Mouse (Mus musculus) MEL (cell line): ENCODE results near the gene Palld. TPM values are rescaled to one million over a fixed set of nuclear protein-coding genes. Genes with fewer than 3 reads are reported as not detected.

Experiments used
- DNase-seq: peaks from one replicate; pipeline ENCODE4 v3.0.0; 2011; ENCODE audit warnings: low read depth, low spot score
- H3K27ac ChIP-seq: 2 replicates; pipeline ENCODE4 v1.5.1; 2012; ENCODE audit warnings: low read depth, mild to moderate bottlenecking, control low read depth, low read length, moderate library complexity; ENCODE audit not compliant: control insufficient read depth
- H3K27me3 ChIP-seq, 2 experiments: fragments of 150-350 bp in 1 of 2; sonication (generic) in 1 of 2; 2 replicates each; pipeline ENCODE4 v1.6.1; 2012; ENCODE audit warnings: low read length in 2 of 2, mild to moderate bottlenecking in 2 of 2, improper control_type of control experiment in 1 of 2, moderate library complexity in 1 of 2; ENCODE audit not compliant: insufficient read depth in 2 of 2, control insufficient read depth in 1 of 2
- H3K36me3 ChIP-seq, 2 experiments: 2 replicates each; pipeline ENCODE4 v1.6.1; 2012 to 2014; ENCODE audit warnings: low read length in 2 of 2, improper control_type of control experiment in 1 of 2, inconsistent platforms in 1 of 2, mild to moderate bottlenecking in 1 of 2; ENCODE audit not compliant: insufficient read depth in 2 of 2, control insufficient read depth in 1 of 2
- H3K4me1 ChIP-seq, 2 experiments: fragments of 150-350 bp in 1 of 2; sonication (generic) in 1 of 2; 2 replicates each; pipeline ENCODE4 v1.6.1; 2012; ENCODE audit warnings: low read length in 2 of 2, improper control_type of control experiment in 1 of 2, mild to moderate bottlenecking in 1 of 2; ENCODE audit not compliant: insufficient read depth in 2 of 2, control insufficient read depth in 1 of 2
- H3K4me3 ChIP-seq, 2 experiments: fragments of 150-350 bp in 1 of 2; sonication (generic) in 1 of 2; 2 replicates each; pipeline ENCODE4 v1.5.1; 2012; ENCODE audit warnings: low read depth in 2 of 2, low read length in 2 of 2, mild to moderate bottlenecking in 2 of 2, moderate library complexity in 2 of 2, control low read depth in 1 of 2, improper control_type of control experiment in 1 of 2; ENCODE audit not compliant: control insufficient read depth in 1 of 2, insufficient read depth in 1 of 2
- H3K79me2 ChIP-seq: 2 replicates; pipeline ENCODE4 v1.6.1; 2012; ENCODE audit warnings: mild to moderate bottlenecking, low read length, moderate library complexity; ENCODE audit not compliant: control insufficient read depth, poor library complexity, insufficient read depth
- H3K9ac ChIP-seq: 2 replicates; pipeline ENCODE4 v1.6.1; 2012; ENCODE audit warnings: low read depth, mild to moderate bottlenecking, control low read depth, low read length, moderate library complexity; ENCODE audit not compliant: control insufficient read depth, poor library complexity, severe bottlenecking
- H3K9me3 ChIP-seq: fragments of 150-350 bp; sonication (generic); replicated peaks from 2 replicates; pipeline ENCODE4 v1.6.1; 2012; ENCODE audit warnings: mild to moderate bottlenecking, low read length, improper control_type of control experiment, moderate library complexity; ENCODE audit not compliant: insufficient read depth
- BHLHE40 ChIP-seq: IDR thresholded peaks from 2 replicates; pipeline ENCODE4 v1.6.1; 2012; ENCODE audit warnings: low read depth, mild to moderate bottlenecking, inconsistent platforms, low read length, improper control_type of control experiment, borderline replicate concordance
- CHD2 ChIP-seq: IDR thresholded peaks from 2 replicates; pipeline ENCODE4 v1.6.1; 2011; ENCODE audit warnings: low read length, improper control_type of control experiment
- CTCF ChIP-seq, 3 experiments: IDR thresholded peaks in 2 of 3; conservative IDR thresholded peaks in 1 of 3; 2 replicates each; pipeline ENCODE4 v1.5.1; 2011 to 2012; ENCODE audit warnings: low read length in 3 of 3, low read depth in 2 of 3, mild to moderate bottlenecking in 2 of 3, improper control_type of control experiment in 1 of 3, inconsistent platforms in 1 of 3, mixed read lengths in 1 of 3, moderate library complexity in 1 of 3; ENCODE audit not compliant: control insufficient read depth in 1 of 3, insufficient read depth in 1 of 3, poor library complexity in 1 of 3, severe bottlenecking in 1 of 3
- ELF1 ChIP-seq: IDR thresholded peaks from 2 replicates; pipeline ENCODE4 v1.6.1; 2014; ENCODE audit warnings: low read depth, mild to moderate bottlenecking, inconsistent platforms, low read length, improper control_type of control experiment, moderate library complexity
- EP300 ChIP-seq, 2 experiments: IDR thresholded peaks; 2 replicates each; pipeline ENCODE4 v1.6.1; 2011; ENCODE audit warnings: improper control_type of control experiment in 2 of 2, low read length in 2 of 2, low read depth in 1 of 2, mild to moderate bottlenecking in 1 of 2
- ETS1 ChIP-seq: IDR thresholded peaks from 2 replicates; pipeline ENCODE4 v1.6.1; 2012; ENCODE audit warnings: low read depth, mild to moderate bottlenecking, inconsistent platforms, low read length, improper control_type of control experiment, moderate library complexity
- HCFC1 ChIP-seq: IDR thresholded peaks from 2 replicates; pipeline ENCODE4 v1.6.1; 2012; ENCODE audit warnings: low read depth, mild to moderate bottlenecking, inconsistent platforms, low read length, improper control_type of control experiment, moderate library complexity
- JUND ChIP-seq: IDR thresholded peaks from 2 replicates; pipeline ENCODE4 v1.6.1; 2011; ENCODE audit warnings: low read depth, mild to moderate bottlenecking, improper control_type of control experiment, low read length
- KAT2A ChIP-seq: conservative IDR thresholded peaks from 2 replicates; pipeline ENCODE4 v1.6.1; 2012; ENCODE audit warnings: low read depth, low read length, improper control_type of control experiment, inconsistent platforms
- MAFK ChIP-seq: IDR thresholded peaks from 2 replicates; pipeline ENCODE4 v1.6.1; 2011; ENCODE audit warnings: low read depth, mild to moderate bottlenecking, low read length, improper control_type of control experiment, borderline replicate concordance
- MAZ ChIP-seq: IDR thresholded peaks from 2 replicates; pipeline ENCODE4 v1.6.1; 2012; ENCODE audit warnings: low read depth, mild to moderate bottlenecking, inconsistent platforms, low read length, improper control_type of control experiment
- MEF2A ChIP-seq: IDR thresholded peaks from 2 replicates; pipeline ENCODE4 v1.6.1; 2014; ENCODE audit warnings: low read depth, mild to moderate bottlenecking, inconsistent platforms, low read length, improper control_type of control experiment; ENCODE audit not compliant: poor library complexity, insufficient replicate concordance, severe bottlenecking; ENCODE audit errors: extremely low read depth
- MXI1 ChIP-seq: IDR thresholded peaks from 2 replicates; pipeline ENCODE4 v1.6.1; 2011; ENCODE audit warnings: mild to moderate bottlenecking, low read depth, low read length, improper control_type of control experiment
- MYC ChIP-seq: IDR thresholded peaks from 2 replicates; pipeline ENCODE4 v1.6.1; 2011; ENCODE audit warnings: low read depth, mild to moderate bottlenecking, low read length, improper control_type of control experiment, moderate library complexity
- NELFE ChIP-seq: IDR thresholded peaks from 2 replicates; pipeline ENCODE4 v1.6.1; 2011; ENCODE audit warnings: low read depth, low read length, improper control_type of control experiment
- NRF1 ChIP-seq: IDR thresholded peaks from 2 replicates; pipeline ENCODE4 v1.6.1; 2014; ENCODE audit warnings: low read depth, mild to moderate bottlenecking, inconsistent platforms, low read length, improper control_type of control experiment, moderate library complexity; ENCODE audit not compliant: poor library complexity, insufficient read depth, severe bottlenecking
- POLR2A ChIP-seq, 2 experiments: IDR thresholded peaks; 2 replicates each; pipeline ENCODE4 v1.6.1; 2011 to 2012; ENCODE audit warnings: low read length in 2 of 2, mild to moderate bottlenecking in 2 of 2, control low read depth in 1 of 2, improper control_type of control experiment in 1 of 2, low read depth in 1 of 2, moderate library complexity in 1 of 2; ENCODE audit not compliant: control insufficient read depth in 1 of 2, insufficient read depth in 1 of 2, poor library complexity in 1 of 2
- POLR2AphosphoS5 ChIP-seq: IDR thresholded peaks from 2 replicates; pipeline ENCODE4 v1.6.1; 2012; ENCODE audit warnings: low read depth, borderline replicate concordance, mild to moderate bottlenecking, inconsistent platforms, low read length, moderate library complexity, mixed read lengths
- RAD21 ChIP-seq: IDR thresholded peaks from 2 replicates; pipeline ENCODE4 v1.6.1; 2011; ENCODE audit warnings: mild to moderate bottlenecking, low read depth, low read length, improper control_type of control experiment
- RCOR1 ChIP-seq: IDR thresholded peaks from 2 replicates; pipeline ENCODE4 v1.6.1; 2012; ENCODE audit warnings: low read depth, mild to moderate bottlenecking, inconsistent platforms, low read length, improper control_type of control experiment
- SIN3A ChIP-seq: IDR thresholded peaks from 2 replicates; pipeline ENCODE4 v1.6.1; 2012; ENCODE audit warnings: low read length, improper control_type of control experiment, inconsistent platforms
- SMC3 ChIP-seq: IDR thresholded peaks from 2 replicates; pipeline ENCODE4 v1.6.1; 2011; ENCODE audit warnings: low read depth, low read length, improper control_type of control experiment
- TBP ChIP-seq: IDR thresholded peaks from 2 replicates; pipeline ENCODE4 v1.8.0; 2011; ENCODE audit warnings: low read depth, low read length, improper control_type of control experiment
- TCF12 ChIP-seq: IDR thresholded peaks from 2 replicates; pipeline ENCODE4 v1.6.1; 2014; ENCODE audit warnings: low read depth, mild to moderate bottlenecking, inconsistent platforms, low read length, improper control_type of control experiment, moderate library complexity
- UBTF ChIP-seq: IDR thresholded peaks from 2 replicates; pipeline ENCODE4 v1.6.1; 2012; ENCODE audit warnings: low read depth, mild to moderate bottlenecking, inconsistent platforms, low read length, improper control_type of control experiment, moderate library complexity, borderline replicate concordance; ENCODE audit not compliant: insufficient read depth
- ZC3H11A ChIP-seq: IDR thresholded peaks from 2 replicates; pipeline ENCODE4 v1.6.1; 2012; ENCODE audit warnings: low read depth, mild to moderate bottlenecking, inconsistent platforms, low read length, improper control_type of control experiment
- ZKSCAN1 ChIP-seq: IDR thresholded peaks from 2 replicates; pipeline ENCODE4 v1.6.1; 2012; ENCODE audit warnings: low read depth, mild to moderate bottlenecking, inconsistent platforms, low read length, improper control_type of control experiment, moderate library complexity
- ZMIZ1 ChIP-seq: IDR thresholded peaks from 2 replicates; pipeline ENCODE4 v1.6.1; 2012; ENCODE audit warnings: low read depth, mild to moderate bottlenecking, inconsistent platforms, low read length, improper control_type of control experiment, moderate library complexity
- ZNF384 ChIP-seq: IDR thresholded peaks from 2 replicates; pipeline ENCODE4 v1.6.1; 2012; ENCODE audit warnings: low read depth, mild to moderate bottlenecking, inconsistent platforms, low read length, improper control_type of control experiment
- polyA plus RNA-seq, 2 experiments: library from polyadenylated mRNA; stranded (reverse) in 1 of 2; unstranded in 1 of 2; fragments of >175 nt in 1 of 2; fragments of >200 nt in 1 of 2; gene quantifications; 2 replicates each; pipeline versions ENCODE4 v1.2.1 to v1.2.4; 2012; ENCODE audit warnings: low replicate concordance in 2 of 2, low read depth in 1 of 2; ENCODE audit not compliant: insufficient read length in 2 of 2, insufficient read depth in 1 of 2, missing spikeins in 1 of 2
- total RNA-seq: library from RNA; depleted of rRNA; stranded (reverse); fragments of 300-350 nt; gene quantifications from 2 replicates; pipeline ENCODE4 v1.2.3, GENCODE M21; 2012

Palld gene
- total and polyA plus RNA-seq, 3 experiments, result 0.23 to 1.9 TPM; not detected in 1

- peak; percentile 58 for DNase-seq
- Histone ChIP-seq H3K9me3 (no peaks in the 10 kb centered on the region), H3K27me3 (no peaks in the 10 kb centered on the region), H3K4me1 (peaks cover 5 to 6% of the 10 kb centered on the region in 2 experiments), H3K79me2 (no peaks in the 10 kb centered on the region), H3K27ac (no peak overlapping the region), H3K9ac (no peak overlapping the region), H3K4me3 (no peak overlapping the region), H3K36me3 (peaks cover 0 to 5% of the 10 kb centered on the region in 2 experiments; a peak in 2 of 4 replicates)
- TF ChIP-seq SMC3 (peak; percentile 75), ZC3H11A (peak; percentile 27; the same call in 1 of the 2 replicates), ZNF384 (peak; percentile 76), RAD21 (peak; percentile 64), ZKSCAN1 (no peak), CTCF (IDR thresholded peaks at IDR 0.05 in 2 of 3, conservative IDR thresholded peaks at IDR 0.05 in 1 of 3; ENCODE audit: control insufficient read depth in 1 of 3, insufficient read depth in 1 of 3, low read depth in 2 of 3, low read length in 3 of 3, poor library complexity in 1 of 3, severe bottlenecking in 1 of 3) (peak in 2 of 3 experiments; percentile 47 to 72; a peak in 4 of 6 replicates)
Measured at GRCm38 (mm10) chr8:61522132-61522531, 380.4 kb downstream of the Palld start.

GRCm38 (mm10) chr8:61517502-61518185 lies 384.8 kb downstream of the Palld start:
- Histone ChIP-seq H3K27ac (peak overlapping the region; percentile 38), H3K79me2 (no peaks in the 10 kb centered on the region), H3K9me3 (no peaks in the 10 kb centered on the region), H3K4me3 (peak overlapping the region; percentile 62 to 81), H3K9ac (peak overlapping the region; percentile 66), H3K4me1 (peaks cover 5 to 6% of the 10 kb centered on the region in 2 experiments), H3K27me3 (no peaks in the 10 kb centered on the region), H3K36me3 (peaks cover 0 to 8% of the 10 kb centered on the region in 2 experiments; a peak in 2 of 4 replicates)
- peak; percentile 87 for DNase-seq
- TF ChIP-seq CHD2 (no peak), TBP (0 out of 2 replicates have a peak, but pooled peaks have one; percentile 39), RCOR1 (no peak), POLR2A (IDR thresholded peaks at IDR 0.05; ENCODE audit: control insufficient read depth in 1 of 2, insufficient read depth in 1 of 2, low read depth in 1 of 2, low read length in 2 of 2, poor library complexity in 1 of 2) (peak; percentile 38 to 52; a peak in 2 of 4 replicates), NELFE (0 out of 2 replicates have a peak, but pooled peaks have one; percentile 39), POLR2AphosphoS5 (no peak), ETS1 (peak; percentile 11; the same call in 1 of the 2 replicates), UBTF (no peak), MXI1 (no peak), TCF12 (no peak), NRF1 (0 out of 2 replicates have a peak, but pooled peaks have one; percentile 28), EP300 (IDR thresholded peaks at IDR 0.05; ENCODE audit: low read depth in 1 of 2, low read length in 2 of 2) (0 out of 4 replicates have a peak, but pooled peaks of 1 of the 2 experiments have one; percentile 5), BHLHE40 (no peak), ZNF384 (no peak), ZMIZ1 (no peak), SIN3A (peak; percentile 40; the same call in 1 of the 2 replicates), MAZ (no peak), MYC (0 out of 2 replicates have a peak, but pooled peaks have one; percentile 17), KAT2A (no peak; the same call in 1 of the 2 replicates), JUND (no peak), ZC3H11A (no peak), HCFC1 (peak; percentile 61; the same call in 1 of the 2 replicates), MAFK (no peak), MEF2A (no peak), ELF1 (0 out of 2 replicates have a peak, but pooled peaks have one; percentile 45)
